Mouse (Mus musculus) thymus, postnatal 14 days (tissue): ENCODE measurements at regions not wholly inside any gene's neighbourhood (a gene's known extent, or its start where the extent isn't known, plus 50 kb on each side); places are given as distances from the start of the nearest gene placed in this dataset.

ENCODE experiments used
- DNase-seq: peaks from one replicate; pipeline ENCODE4 v3.0.0; 2021

DNA sequence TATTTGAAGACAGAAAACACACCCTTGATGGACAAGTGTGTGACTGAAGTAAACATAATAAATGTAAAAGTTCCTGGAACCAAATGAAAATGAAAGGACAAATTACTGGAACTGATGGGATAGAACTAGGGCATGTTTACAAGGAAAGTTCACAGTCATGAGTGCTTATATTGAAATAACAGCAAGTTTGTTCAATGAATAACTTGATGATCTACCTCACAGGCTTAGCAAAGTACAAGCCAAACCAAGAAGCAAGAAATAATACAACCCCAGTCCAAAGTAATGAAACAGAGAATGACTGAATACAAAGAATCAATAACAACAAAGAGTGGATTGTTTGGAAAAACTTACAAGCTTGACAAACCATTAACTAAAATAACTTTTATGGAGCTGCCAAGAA is 56.2 kb downstream of the Gm379 start:
- DNase-seq: no peak

DNA sequence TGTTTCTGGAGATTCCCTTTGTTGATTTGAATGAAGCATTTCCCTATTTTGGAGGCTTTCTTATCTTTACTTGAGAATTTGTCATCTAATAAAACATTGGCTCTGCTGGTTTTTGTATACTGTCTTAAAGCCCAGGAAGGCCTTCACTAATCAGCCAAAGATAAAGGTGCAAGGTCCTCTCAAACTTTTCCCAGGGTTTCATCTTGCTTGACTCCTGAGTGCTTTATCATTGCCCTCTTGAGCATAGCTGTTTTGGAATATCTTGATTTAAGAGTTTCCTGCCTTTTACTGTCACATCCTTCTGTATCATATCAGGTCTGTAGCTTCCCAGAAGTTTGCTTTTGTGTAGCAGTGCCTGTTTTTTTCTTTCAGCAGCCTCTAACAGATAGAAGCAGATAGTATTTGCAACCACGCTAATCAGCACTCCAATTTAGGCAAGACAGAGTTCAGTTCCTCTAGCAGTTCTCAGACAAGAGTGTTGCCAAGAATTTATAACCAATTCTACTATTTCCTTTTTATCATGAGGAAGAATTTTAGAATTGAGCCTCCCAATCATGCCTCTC is 64.7 kb downstream of the Gm379 start:
- no peak for DNase-seq

DNA sequence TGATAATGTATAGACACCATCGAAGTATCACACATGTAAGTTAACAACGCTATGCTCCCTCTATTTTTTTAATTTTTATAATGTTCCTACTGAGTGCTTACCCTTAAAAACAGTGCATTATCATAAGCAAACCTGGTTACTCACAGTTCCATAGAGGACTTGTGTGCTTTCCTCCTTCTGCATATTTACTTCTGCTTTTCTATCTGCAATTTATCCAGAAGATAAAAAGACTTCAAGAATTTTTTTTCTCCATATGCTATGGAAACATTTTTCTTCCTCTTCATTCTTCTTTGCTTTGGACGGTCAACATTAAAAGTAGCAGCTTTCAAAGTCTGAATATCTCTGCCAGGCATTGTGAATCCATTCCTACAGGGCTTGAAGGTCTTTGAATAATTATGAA is 102.7 kb downstream of the Gm379 start:
- DNase-seq: no peak

DNA sequence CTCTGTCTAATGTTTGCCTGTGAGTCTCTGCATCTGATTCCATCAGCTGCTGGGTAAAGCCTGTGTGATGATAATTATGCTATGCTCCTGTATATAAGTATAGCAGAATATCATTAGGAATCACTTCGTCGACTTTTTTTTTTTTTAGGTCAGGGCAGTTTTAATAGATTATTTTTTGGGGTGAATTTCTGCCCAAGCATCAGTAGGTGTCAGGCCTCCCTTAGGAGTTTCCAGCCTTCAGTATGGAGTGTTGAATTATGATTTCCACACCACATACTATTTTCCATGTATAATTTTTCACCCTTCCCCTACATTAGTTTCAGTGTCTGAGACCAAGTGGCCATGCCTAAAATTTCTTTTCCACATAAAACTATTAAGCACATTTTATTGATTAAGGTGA is 121.5 kb downstream of the Gm379 start:
- no peak for DNase-seq

DNA sequence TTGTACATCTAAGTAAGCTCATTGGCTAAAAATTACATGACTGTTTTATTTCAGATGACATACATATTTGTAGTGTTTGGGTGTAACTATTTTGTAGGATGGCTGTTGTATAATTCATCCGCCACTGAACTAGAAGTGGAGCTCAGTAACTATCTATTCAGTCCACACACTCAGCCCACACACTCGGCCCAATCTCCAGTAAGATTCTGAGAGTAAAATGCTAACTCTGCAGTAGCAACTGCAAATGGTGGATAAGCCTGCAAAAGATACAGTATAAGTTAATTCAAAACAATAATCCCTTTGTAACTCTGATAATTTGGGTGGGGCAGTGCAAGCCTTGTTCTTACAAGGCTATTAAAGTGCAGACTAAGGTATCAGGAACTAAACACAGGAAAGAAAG is 123.3 kb downstream of the Gm379 start:
- DNase-seq: no peak

DNA sequence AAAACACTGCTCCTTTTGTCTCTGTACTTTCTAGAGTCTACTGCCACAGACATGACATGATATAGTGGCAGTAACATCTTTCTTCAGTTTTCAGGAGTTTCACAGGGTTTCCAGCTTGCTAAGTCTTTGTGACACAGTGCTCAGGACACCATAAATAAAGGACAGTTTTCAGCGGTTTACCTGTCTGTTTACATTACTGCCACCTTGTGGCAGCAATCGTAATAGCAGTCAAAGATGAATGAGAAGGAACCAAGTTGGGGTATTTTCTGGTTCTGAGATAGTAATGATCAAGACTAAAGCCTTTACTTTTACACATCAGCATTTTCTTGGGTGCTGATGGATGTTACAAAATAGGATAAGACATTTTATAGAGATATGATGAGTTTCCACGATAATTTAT is 127.7 kb downstream of the Gm379 start:
- DNase-seq: peak; percentile 24
